Mouse (Mus musculus) kidney, adult 2 months (tissue): ENCODE measurements at regions not wholly inside any gene's neighbourhood (a gene's known extent, or its start where the extent isn't known, plus 50 kb on each side); places are given as distances from the start of the nearest gene placed in this dataset.
A peak's percentile ranks its signal among the peaks of the same experiment; 100 is the strongest.

ENCODE experiments used
- DNase-seq: peaks from one replicate; pipeline ENCODE4 v3.0.0; 2021
- H3K27ac ChIP-seq: fragments of 200-500 bp; 2 replicates; pipeline ENCODE4 v1.5.1; 2012; ENCODE audit warnings: low read depth, low read length, control low read depth, inconsistent platforms; ENCODE audit not compliant: insufficient read depth
- H3K27me3 ChIP-seq: fragments of 200-500 bp; replicated peaks from 2 replicates; pipeline ENCODE4 v1.6.1; 2012; ENCODE audit warnings: mild to moderate bottlenecking, moderate library complexity, low read length, inconsistent platforms; ENCODE audit not compliant: control insufficient read depth, insufficient read depth
- H3K36me3 ChIP-seq: fragments of 200-500 bp; 2 replicates; pipeline ENCODE4 v1.6.1; 2012; ENCODE audit warnings: mild to moderate bottlenecking, moderate library complexity, low read length, inconsistent platforms; ENCODE audit not compliant: control insufficient read depth, insufficient read depth
- H3K4me1 ChIP-seq: fragments of 200-500 bp; 2 replicates; pipeline ENCODE4 v1.6.1; 2011; ENCODE audit warnings: low read length; ENCODE audit not compliant: control insufficient read depth, insufficient read depth
- H3K4me3 ChIP-seq: fragments of 200-500 bp; 2 replicates; pipeline ENCODE4 v1.5.1; 2011; ENCODE audit warnings: mild to moderate bottlenecking, low read depth, low read length, control low read depth; ENCODE audit not compliant: insufficient read depth
- CTCF ChIP-seq: fragments of 200-500 bp; conservative IDR thresholded peaks from 2 replicates; pipeline ENCODE4 v1.5.1; 2011; ENCODE audit warnings: low read depth, mild to moderate bottlenecking, control low read depth, low read length, moderate library complexity, mixed read lengths; ENCODE audit not compliant: insufficient read depth, insufficient read length
- POLR2A ChIP-seq: fragments of 200-500 bp; IDR thresholded peaks from one replicate; pipeline ENCODE4 v1.6.1; 2011; ENCODE audit warnings: low read depth, low read length, control low read depth
- WGBS: fragments of 180-500 bp; shearing (Covaris S2); methylation state at CpG from one replicate; pipeline ENCODE4 v1.1.7; 2018; 5-methylcytosine and 5-hydroxymethylcytosine counted together

DNA sequence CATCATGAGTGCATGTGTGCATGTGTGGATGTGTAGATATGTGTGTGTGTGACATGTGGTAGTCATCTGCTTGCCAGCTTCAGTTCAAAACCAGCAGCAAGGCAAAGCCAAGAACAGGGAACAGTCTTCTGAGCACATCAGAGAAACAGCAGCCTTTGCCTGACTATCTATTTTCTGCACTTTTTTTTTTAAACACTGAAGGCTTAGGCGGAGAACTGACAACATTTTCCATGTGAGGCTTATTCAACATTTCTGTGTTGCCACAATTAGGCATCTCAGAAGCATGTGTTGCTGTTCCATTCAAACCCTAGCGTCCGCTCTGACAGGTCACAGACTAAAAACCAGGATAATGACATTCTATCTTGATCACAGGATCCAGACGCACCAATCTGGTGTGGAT, 122.9 kb upstream of the Atxn1 start:
- TF ChIP-seq POLR2A (no peak), CTCF (no peak)
- no peaks in the 10 kb centered on the region for H3K27me3 ChIP-seq
- DNase-seq: no peak
- no peak overlapping the region for H3K4me3 ChIP-seq
- WGBS: 93% methylated on average over 4 of the region's 4 CpGs
- H3K36me3 ChIP-seq: no peaks in the 10 kb centered on the region
- no peaks in the 10 kb centered on the region for H3K4me1 ChIP-seq
- no peak overlapping the region for H3K27ac ChIP-seq

GRCm38 (mm10) chr13:46076879-46077278, 112.1 kb upstream of the Atxn1 start:
- DNase-seq: no peak
- no peaks in the 10 kb centered on the region for H3K36me3 ChIP-seq
- no peak overlapping the region for H3K4me3 ChIP-seq
- 66% methylated on average over 6 of the region's 6 CpGs for WGBS
- H3K27ac ChIP-seq: no peak overlapping the region
- no peak for TF ChIP-seq POLR2A
- no peak for TF ChIP-seq CTCF
- H3K4me1 ChIP-seq: no peaks in the 10 kb centered on the region
- no peaks in the 10 kb centered on the region for H3K27me3 ChIP-seq

- TF ChIP-seq CTCF: no peak
- TF ChIP-seq POLR2A: no peak
- Histone ChIP-seq H3K4me3 (no peak overlapping the region), H3K27ac (no peak overlapping the region), H3K27me3 (no peaks in the 10 kb centered on the region; the same call in 1 of the 2 replicates), H3K4me1 (no peaks in the 10 kb centered on the region), H3K36me3 (no peaks in the 10 kb centered on the region)
- DNase-seq: no peak
- WGBS: 94% methylated on average over 4 of the region's 4 CpGs
These were observed 106.9 kb upstream of the Atxn1 start for GRCm38 (mm10) chr13:46071670-46072069.

GRCm38 (mm10) chr13:46069571-46069970, 104.8 kb upstream of the Atxn1 start:
- Histone ChIP-seq H3K4me3 (no peak overlapping the region), H3K27me3 (no peaks in the 10 kb centered on the region; the same call in 1 of the 2 replicates), H3K4me1 (no peaks in the 10 kb centered on the region), H3K36me3 (no peaks in the 10 kb centered on the region), H3K27ac (no peak overlapping the region)
- peak; percentile 39 for DNase-seq
- TF ChIP-seq POLR2A (no peak), CTCF (no peak)
- 45% methylated on average over 3 of the region's 3 CpGs for WGBS

DNA sequence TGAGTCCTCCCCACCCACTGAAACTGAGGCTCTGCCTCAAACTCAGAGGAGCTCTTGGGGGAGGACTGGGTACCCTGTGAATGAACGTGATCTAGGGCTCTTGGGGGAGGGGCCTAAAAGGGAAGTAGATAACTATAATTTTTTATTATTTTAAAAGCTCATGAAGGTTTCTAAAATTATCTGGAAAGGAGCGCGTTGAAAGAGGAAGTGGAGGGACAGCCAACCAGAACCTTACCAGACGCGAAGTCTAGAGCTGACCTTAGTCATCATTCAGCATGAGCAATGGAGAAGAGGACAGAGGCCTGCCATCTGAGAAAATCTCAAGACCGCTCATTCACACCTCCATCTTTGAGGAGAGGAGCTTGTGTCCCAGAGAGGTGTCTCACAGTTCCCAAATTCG, 98.0 kb upstream of the Atxn1 start:
- no peaks in the 10 kb centered on the region for H3K4me1 ChIP-seq
- 84% methylated on average over 7 of the region's 7 CpGs for WGBS
- no peak for DNase-seq
- H3K4me3 ChIP-seq: no peak overlapping the region
- TF ChIP-seq CTCF (no peak), POLR2A (no peak)
- no peak overlapping the region for H3K27ac ChIP-seq
- H3K36me3 ChIP-seq: no peaks in the 10 kb centered on the region
- no peaks in the 10 kb centered on the region; the same call in 1 of the 2 replicates for H3K27me3 ChIP-seq

GRCm38 (mm10) chr13:46059870-46060269, 95.1 kb upstream of the Atxn1 start:
- Histone ChIP-seq H3K27me3 (no peaks in the 10 kb centered on the region), H3K4me1 (no peaks in the 10 kb centered on the region), H3K4me3 (no peak overlapping the region), H3K36me3 (no peaks in the 10 kb centered on the region), H3K27ac (no peak overlapping the region)
- 86% methylated on average over 14 of the region's 14 CpGs for WGBS
- TF ChIP-seq CTCF (no peak), POLR2A (no peak)
- DNase-seq: no peak

DNA sequence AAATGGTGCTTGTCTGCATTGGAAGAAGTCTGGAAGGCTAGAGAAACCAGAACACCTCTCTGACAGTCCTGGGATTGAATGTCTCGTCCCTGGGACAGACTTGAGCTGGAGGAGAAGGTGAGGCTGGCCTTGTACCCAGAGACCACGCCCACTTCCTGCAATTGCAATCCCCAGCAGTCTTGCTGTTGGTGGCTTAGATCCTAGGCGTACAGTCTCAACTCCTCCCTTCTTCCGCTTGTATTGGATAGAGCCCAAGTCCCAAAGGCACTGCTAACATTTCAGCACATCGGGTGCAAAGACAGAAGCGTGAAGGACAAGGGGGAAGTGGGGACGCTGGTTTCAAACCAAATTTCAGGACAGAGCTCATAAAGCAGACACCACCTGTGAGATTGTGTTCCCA, 94.1 kb upstream of the Atxn1 start:
- Histone ChIP-seq H3K4me1 (no peaks in the 10 kb centered on the region), H3K27me3 (no peaks in the 10 kb centered on the region), H3K4me3 (no peak overlapping the region), H3K36me3 (no peaks in the 10 kb centered on the region), H3K27ac (no peak overlapping the region)
- peak; percentile 38 for DNase-seq
- 36% methylated on average over 7 of the region's 7 CpGs for WGBS
- TF ChIP-seq CTCF (no peak), POLR2A (no peak)

DNA sequence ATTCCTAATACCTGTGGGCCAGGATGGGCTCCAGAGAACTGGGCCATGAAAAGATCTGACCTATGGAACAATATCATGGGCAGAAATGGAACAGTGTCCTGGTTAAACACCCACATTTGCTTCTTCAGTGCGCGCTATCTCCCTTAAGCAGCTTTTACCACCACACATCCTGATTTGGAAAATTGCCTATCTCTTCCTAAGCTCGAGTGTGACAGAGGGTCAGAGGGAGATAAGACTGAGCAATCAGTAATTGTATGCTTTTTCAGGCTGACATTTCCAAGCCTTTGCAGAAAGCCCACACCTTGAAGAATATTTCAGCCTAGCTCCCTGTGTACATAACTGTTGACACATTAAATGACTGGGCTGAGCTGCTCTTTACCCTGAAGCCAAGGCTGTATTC, 93.5 kb upstream of the Atxn1 start:
- DNase-seq: no peak
- WGBS: 74% methylated on average over 3 of the region's 3 CpGs
- Histone ChIP-seq H3K27ac (no peak overlapping the region), H3K4me1 (no peaks in the 10 kb centered on the region), H3K4me3 (no peak overlapping the region), H3K27me3 (no peaks in the 10 kb centered on the region), H3K36me3 (no peaks in the 10 kb centered on the region)
- TF ChIP-seq POLR2A (no peak), CTCF (no peak)
